Comparison of ENCODE assay signal across 8 mouse cellular contexts in genomic region chr15:97248296-97248695, GRCm38 (mm10). TPM values are rescaled to one million over a fixed set of nuclear protein-coding genes. Genes with fewer than 3 reads are reported as not detected.
DNase-seq lines count a peak whose midpoint lies in the region; ATAC-seq and TF ChIP-seq lines count a peak whose summit lies in the region.

No protein-coding gene starts in this region.

- H3K36me3 ChIP-seq in heart, adult 2 months (ENCODE audit: control insufficient read depth, insufficient read depth, low read length), result no peaks in the 10 kb centered on the region
- H3K36me3 ChIP-seq in embryonic facial prominence, embryonic 15.5 days, result no peaks in the 10 kb centered on the region
- H3K36me3 ChIP-seq in small intestine, adult 2 months (ENCODE audit: control insufficient read depth, insufficient read depth, low read length), result no peaks in the 10 kb centered on the region

- peak overlapping the region; percentile 92 for H3K27ac ChIP-seq in heart, adult 2 months
- no peak overlapping the region for H3K27ac ChIP-seq in embryonic facial prominence, embryonic 15.5 days (replicated peaks)
- peak overlapping the region; percentile 53; the same call in 1 of the 2 replicates for H3K27ac ChIP-seq in small intestine, adult 2 months (ENCODE audit: insufficient read depth, low read depth, low read length)

- peak overlapping the region; percentile 79 for H3K4me3 ChIP-seq in heart, adult 2 months
- peak overlapping the region; percentile 77 for H3K4me3 ChIP-seq in embryonic facial prominence, embryonic 15.5 days (replicated peaks)
- peak overlapping the region; percentile 39 for H3K4me3 ChIP-seq in small intestine, adult 2 months (ENCODE audit: low read depth, low read length)

- TF ChIP-seq CTCF in heart, adult 2 months (IDR thresholded peaks at IDR 0.05), result no peak
- no peak for TF ChIP-seq CTCF in small intestine, adult 2 months (IDR thresholded peaks at IDR 0.05; ENCODE audit: extremely low read depth, insufficient read length, insufficient replicate concordance, low read depth, low read length)

- H3K27me3 ChIP-seq in heart, adult 2 months (ENCODE audit: control insufficient read depth, insufficient read depth, low read length), result no peaks in the 10 kb centered on the region; the same call in 1 of the 2 replicates
- H3K27me3 ChIP-seq in embryonic facial prominence, embryonic 15.5 days, result peaks cover 16% of the 10 kb centered on the region
- H3K27me3 ChIP-seq in small intestine, adult 2 months (ENCODE audit: control insufficient read depth, insufficient read depth, low read length), result peaks cover 21% of the 10 kb centered on the region

- TF ChIP-seq EP300 in heart, adult 2 months (IDR thresholded peaks at IDR 0.05; ENCODE audit: insufficient read depth, low read depth, low read length), result no peak

- no peak for ATAC-seq in embryonic facial prominence, embryonic 15.5 days (ENCODE audit: insufficient number of reproducible peaks, low FRiP score, low TSS enrichment, low read depth)

- WGBS in heart, adult 2 months, result 17% methylated on average over 8 of the region's 8 CpGs
- 7% methylated on average over 8 of the region's 8 CpGs for WGBS in embryonic facial prominence, embryonic 15.5 days
- 13% methylated on average over 8 of the region's 8 CpGs for WGBS in small intestine, adult 2 months

- no peaks in the 10 kb centered on the region for H3K79me2 ChIP-seq in heart, adult 2 months (replicated peaks; ENCODE audit: control insufficient read depth, insufficient read depth, low read length)

- H3K4me2 ChIP-seq in embryonic facial prominence, embryonic 15.5 days (replicated peaks), result peak overlapping the region; percentile 92

- TF ChIP-seq POLR2A in heart, adult 2 months (IDR thresholded peaks at IDR 0.05; ENCODE audit: insufficient read depth, low read depth, low read length), result 0 out of 2 replicates have a peak, but pooled peaks have one; percentile 20
- no peak for TF ChIP-seq POLR2A in small intestine, adult 2 months (IDR thresholded peaks at IDR 0.05; ENCODE audit: low read depth, low read length)

- H3K9ac ChIP-seq in heart, adult 2 months (ENCODE audit: low read depth, low read length), result peak overlapping the region; percentile 84; the same call in 1 of the 2 replicates
- H3K9ac ChIP-seq in embryonic facial prominence, embryonic 15.5 days, result no peak overlapping the region

- peak in 1 of 2 experiments; percentile 45 for DNase-seq in heart, adult 2 months
- DNase-seq in heart, postnatal 4 days, result no peak
- DNase-seq in induced T-regulatory cell, adult 2 months (ENCODE audit: low read depth), result peak; percentile 81
- peak; percentile 46 to 65 for DNase-seq in lung, adult 18-20 months
- no peak for DNase-seq in left cerebral cortex, adult 11 months (ENCODE audit: low spot score)
- no peak for DNase-seq in ovary, postnatal 10 days (ENCODE audit: low spot score)

- H3K4me1 ChIP-seq in heart, adult 2 months (ENCODE audit: control insufficient read depth, insufficient read depth, low read length), result no peaks in the 10 kb centered on the region
- peaks cover 9% of the 10 kb centered on the region for H3K4me1 ChIP-seq in embryonic facial prominence, embryonic 15.5 days
- H3K4me1 ChIP-seq in small intestine, adult 2 months (ENCODE audit: control insufficient read depth, insufficient read depth, insufficient read length, low read length), result no peaks in the 10 kb centered on the region

- intact Hi-C loops in heart, adult 2 months (cut with DNase I), result loop anchor here (5.0 kb wide), 4 partner anchors 79 to 714 kb away; partner anchors contain the start of gene Tmem106c

- H3K9me3 ChIP-seq in embryonic facial prominence, embryonic 15.5 days (replicated peaks), result no peaks in the 10 kb centered on the region

RNA-seq across cellular contexts. Expression of gene Amigo2, which starts 1.2 kb away (rescaled TPM):
- 1 to 10 TPM; 6.1 to 6.9 TPM for total RNA-seq in heart, adult 2 months (2021)
- 2.3 and 3.4 TPM in 2 replicates for polyA plus RNA-seq in heart, adult 2 months (2012; rRNA removed)
- total RNA-seq in heart, postnatal 4 days (2021), result 1 to 10 TPM; 6.2 to 6.8 TPM
- 4.0 and 4.7 TPM in 2 replicates for polyA plus RNA-seq in embryonic facial prominence, embryonic 15.5 days (2015; fragmentation: Nextera tagmentation; extraction: Ambion mirVana)
- 0.80 and 1.1 TPM in 2 replicates for polyA plus RNA-seq in small intestine, adult 2 months (2012; rRNA removed)

RNA-seq across cellular contexts. Expression of gene Pced1b, which starts 1.4 kb away (rescaled TPM):
- total RNA-seq in heart, adult 2 months (2021), result 1 to 10 TPM; 3.6 to 3.9 TPM
- polyA plus RNA-seq in heart, adult 2 months (2012; rRNA removed), result 3.7 and 3.8 TPM in 2 replicates
- total RNA-seq in heart, postnatal 4 days (2021), result 1 to 10 TPM; 4.8 to 5.1 TPM
- 2.2 and 3.8 TPM in 2 replicates for polyA plus RNA-seq in embryonic facial prominence, embryonic 15.5 days (2015; fragmentation: Nextera tagmentation; extraction: Ambion mirVana)
- polyA plus RNA-seq in small intestine, adult 2 months (2012; rRNA removed), result 2.4 and 5.6 TPM in 2 replicates

Comparison
In these comparisons a context has a peak if more than half of its experiments do, and no peak if none do; other contexts are left out.
1. DNase-seq: peak in induced T-regulatory cell, adult 2 months (single experiment) and lung, adult 18-20 months (2 of 2); none in heart, postnatal 4 days (single experiment), left cerebral cortex, adult 11 months (single experiment) and ovary, postnatal 10 days (single experiment).
2. Peak in every context shown above with its lines, with median percentiles within 50 percentile points of each other: H3K4me3 ChIP-seq.